Mouse (Mus musculus) kidney, embryonic 15.5 days (tissue): ENCODE measurements around the gene Cep97. TPM values are rescaled to one million over a fixed set of nuclear protein-coding genes. Genes with fewer than 3 reads are reported as not detected.

Experiments
- ATAC-seq: fragments of 200-750 bp; cut with Nextera tagmentation; replicated peaks from 2 replicates; pipeline ENCODE4 v1.8.0; 2017; ENCODE audit warnings: moderate TSS enrichment; ENCODE audit not compliant: low FRiP score
- H3K27ac ChIP-seq: fragments of 300-500 bp; sonication (generic); 2 replicates; pipeline ENCODE4 v1.5.1; 2015; ENCODE audit warnings: mild to moderate bottlenecking, inconsistent platforms
- H3K27me3 ChIP-seq: fragments of 300-500 bp; sonication (generic); 2 replicates; pipeline ENCODE4 v1.6.1; 2015; ENCODE audit warnings: inconsistent platforms
- H3K36me3 ChIP-seq: fragments of 300-500 bp; sonication (generic); 2 replicates; pipeline ENCODE4 v1.6.1; 2015; ENCODE audit warnings: inconsistent platforms
- H3K4me1 ChIP-seq: fragments of 300-500 bp; sonication (generic); 2 replicates; pipeline ENCODE4 v1.6.1; 2015; ENCODE audit warnings: inconsistent platforms
- H3K4me2 ChIP-seq: fragments of 300-500 bp; sonication (generic); 2 replicates; pipeline ENCODE4 v1.6.1; 2015; ENCODE audit warnings: moderate library complexity, mild to moderate bottlenecking, inconsistent platforms
- H3K4me3 ChIP-seq: fragments of 300-500 bp; sonication (generic); replicated peaks from 2 replicates; pipeline ENCODE4 v1.5.1; 2015; ENCODE audit warnings: mild to moderate bottlenecking, inconsistent platforms
- H3K9ac ChIP-seq: fragments of 300-500 bp; sonication (generic); 2 replicates; pipeline ENCODE4 v1.6.1; 2015; ENCODE audit warnings: mild to moderate bottlenecking, inconsistent platforms
- H3K9me3 ChIP-seq: fragments of 300-500 bp; sonication (generic); replicated peaks from 2 replicates; pipeline ENCODE4 v1.6.1; 2016; ENCODE audit warnings: inconsistent platforms
- WGBS: fragments of 180-500 bp; shearing (Covaris S2); methylation state at CpG from one replicate; pipeline ENCODE4 v1.1.7; 2015; ENCODE audit warnings: mixed read lengths; 5-methylcytosine and 5-hydroxymethylcytosine counted together
- polyA plus RNA-seq: library from polyadenylated mRNA; unstranded; fragments of >200 nt; fragmentation: Nextera tagmentation; extraction: Ambion mirVana; gene quantifications from 2 replicates; pipeline ENCODE4 v1.2.1, GENCODE M21; 2015

The Cep97 gene
- 13.0 and 13.7 TPM in 2 replicates for polyA plus RNA-seq

DNA sequence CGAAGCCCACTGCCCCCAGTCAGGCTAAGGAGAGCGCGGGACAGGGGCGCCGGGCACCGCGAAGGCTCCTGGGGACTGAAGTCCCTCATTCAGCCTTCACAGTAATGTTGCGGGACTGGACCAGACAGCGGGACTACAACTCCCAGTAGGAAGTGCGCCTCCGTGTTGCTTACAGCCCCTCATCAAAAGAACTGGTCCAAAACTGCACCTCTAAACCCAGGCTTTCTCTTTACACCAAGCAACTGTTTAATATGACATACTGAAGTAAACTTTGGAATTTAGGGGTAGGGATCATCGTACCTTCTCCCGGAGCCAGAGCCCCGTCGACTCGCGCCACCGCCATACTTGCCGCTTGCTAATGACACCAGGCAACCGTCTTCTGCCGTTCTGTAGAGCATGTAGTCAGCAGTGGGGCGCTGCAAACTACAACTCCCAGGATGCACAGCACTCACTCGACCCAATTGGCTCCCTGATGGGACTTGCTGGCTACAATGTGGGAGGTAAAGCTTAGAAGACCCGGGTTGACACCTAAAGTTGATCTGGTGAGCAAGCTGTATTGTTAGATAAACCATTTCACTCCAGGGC lies at the start of gene Cep97:
Cep97 (minus strand) TSS at position 403 of the 585 bp plus-strand sequence.
- Histone ChIP-seq H3K9ac (peak within 1 kb of the TSS; percentile 75), H3K4me1 (peaks cover 14% of the 10 kb centered on the region; the same call in 1 of the 2 replicates), H3K4me3 (peak within 1 kb of the TSS; percentile 80), H3K27ac (peak within 1 kb of the TSS; percentile 79), H3K9me3 (no peaks in the 10 kb centered on the region), H3K4me2 (peak within 1 kb of the TSS; percentile 90), H3K27me3 (no peaks in the 10 kb centered on the region), H3K36me3 (peaks cover 4% of the 10 kb centered on the region; the same call in 1 of the 2 replicates)
- WGBS: under 1% methylated on average over 24 of the region's 24 CpGs
- peak; percentile 99 for ATAC-seq

DNA sequence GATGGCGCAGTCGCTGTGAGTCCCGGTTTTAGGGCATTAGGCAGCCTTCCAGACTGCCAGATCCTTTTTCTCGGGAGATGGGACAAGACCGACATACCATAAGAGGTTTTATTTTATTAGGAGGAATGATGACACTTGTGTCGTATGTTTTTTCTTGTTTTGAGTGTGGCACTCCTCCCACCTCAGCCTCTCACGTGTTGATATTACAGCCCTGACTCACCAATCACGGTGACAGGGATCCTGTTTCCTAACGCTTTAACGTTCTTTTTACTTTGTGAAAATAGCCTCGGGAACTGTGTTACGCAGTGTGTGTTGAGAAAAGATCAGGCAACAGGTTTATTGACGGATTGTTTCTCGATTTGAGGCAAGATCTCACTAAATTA lies 40.2 kb upstream of the Cep97 start:
- Histone ChIP-seq H3K4me2 (peak overlapping the region; percentile 80), H3K4me3 (peak overlapping the region; percentile 100), H3K9ac (peak overlapping the region; percentile 99), H3K4me1 (peaks cover 30% of the 10 kb centered on the region), H3K27me3 (no peaks in the 10 kb centered on the region), H3K36me3 (peaks cover 35% of the 10 kb centered on the region), H3K9me3 (no peaks in the 10 kb centered on the region), H3K27ac (peak overlapping the region; percentile 84)
- WGBS: 3% methylated on average over 14 of the region's 14 CpGs
- peak; percentile 0; the same call in 1 of the 2 replicates for ATAC-seq

DNA sequence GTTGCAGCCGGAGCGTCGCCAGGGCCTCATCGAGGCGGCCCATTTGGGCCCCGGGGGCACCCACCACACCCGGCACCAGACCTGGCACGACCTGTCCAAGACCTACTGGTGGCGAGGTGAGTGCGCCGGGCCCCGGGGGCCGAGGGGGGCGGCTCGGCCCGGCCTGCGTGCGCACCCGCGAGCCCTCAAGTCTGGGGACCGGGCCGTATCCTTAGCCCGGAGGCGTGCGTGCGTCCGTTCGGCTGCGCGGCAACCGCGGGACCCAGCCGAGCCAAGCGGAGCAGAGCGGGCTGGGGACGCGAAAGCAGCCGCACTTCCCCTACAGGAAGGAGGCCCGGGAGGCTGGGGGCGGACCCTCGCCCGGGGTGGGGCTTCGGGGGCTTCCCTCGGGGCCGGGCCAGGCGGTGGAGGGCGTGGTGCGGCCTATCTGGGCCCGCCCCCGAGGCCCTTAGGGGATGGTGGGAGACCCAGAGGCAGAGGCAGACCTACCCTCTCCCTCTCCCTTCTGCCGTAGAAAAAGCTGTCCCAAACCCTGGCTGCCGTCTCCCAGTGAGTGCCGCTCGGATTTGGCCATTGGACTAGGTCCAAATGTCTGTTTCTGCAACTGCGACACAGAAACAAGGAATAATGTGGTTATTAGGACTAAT lies 39.7 kb upstream of the Cep97 start:
- peaks cover 35% of the 10 kb centered on the region for H3K4me1 ChIP-seq
- peak overlapping the region; percentile 80 for H3K4me2 ChIP-seq

DNA sequence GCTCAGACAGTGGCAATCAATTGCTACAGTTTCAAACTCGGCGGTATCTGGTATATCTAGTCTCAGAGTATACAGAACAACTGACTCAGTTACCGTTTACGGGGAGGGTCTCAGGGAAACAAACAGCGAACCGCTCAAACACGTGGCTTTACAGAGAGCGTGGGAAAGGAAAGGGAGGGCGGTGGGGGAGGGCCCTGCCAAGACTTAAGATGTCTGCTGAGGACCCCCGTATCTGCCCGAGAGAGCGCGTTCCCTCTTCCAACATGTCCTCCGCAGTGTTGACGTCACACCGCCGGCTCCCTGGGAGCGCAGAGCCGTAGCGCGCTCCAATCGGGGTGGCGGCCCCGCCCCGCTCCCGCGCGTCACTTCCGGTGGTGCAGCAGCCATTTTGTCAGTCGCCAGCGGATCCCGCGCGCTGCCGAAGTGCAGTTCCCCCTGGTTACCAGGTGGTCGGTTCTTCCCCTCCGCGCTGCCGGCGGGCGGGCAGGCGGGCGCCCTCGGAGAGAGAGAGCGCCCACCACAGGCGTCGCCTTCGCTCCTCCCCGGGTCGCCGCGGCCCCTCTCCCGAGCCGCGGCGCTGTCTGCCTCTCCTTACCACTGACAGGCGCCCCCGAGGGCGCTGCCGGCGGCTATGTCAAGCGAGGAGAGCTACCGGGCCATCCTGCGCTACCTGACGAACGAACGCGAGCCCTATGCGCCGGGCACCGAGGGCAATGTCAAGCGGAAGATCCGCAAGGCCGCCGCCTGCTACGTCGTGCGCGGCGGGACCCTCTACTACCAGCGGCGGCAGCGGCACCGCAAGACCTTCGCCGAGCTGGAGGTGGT lies 39.0 kb upstream of the Cep97 start, which contains the start of gene Zbtb11:
Zbtb11 (plus strand) TSS at position 453 of the 825 bp plus-strand sequence.
- Histone ChIP-seq H3K4me2 (peak within 1 kb of the TSS; percentile 80), H3K4me3 (peak within 1 kb of the TSS; percentile 100), H3K9me3 (no peaks in the 10 kb centered on the region), H3K27ac (peak within 1 kb of the TSS; percentile 84), H3K9ac (peak within 1 kb of the TSS; percentile 99), H3K36me3 (peaks cover 48% of the 10 kb centered on the region), H3K27me3 (no peaks in the 10 kb centered on the region), H3K4me1 (peaks cover 42% of the 10 kb centered on the region)
- peak; percentile 98 for ATAC-seq
- under 1% methylated on average over 77 of the region's 86 CpGs for WGBS

More for the DNA sequence above, 39.7 kb upstream of the Cep97 start:
- peak overlapping the region; percentile 84 for H3K27ac ChIP-seq
- peak overlapping the region; percentile 100 for H3K4me3 ChIP-seq
- ATAC-seq: peak; percentile 91
- WGBS: 2% methylated on average over 55 of the region's 55 CpGs
- peaks cover 40% of the 10 kb centered on the region for H3K36me3 ChIP-seq
- no peaks in the 10 kb centered on the region for H3K27me3 ChIP-seq
- peak overlapping the region; percentile 99 for H3K9ac ChIP-seq
- no peaks in the 10 kb centered on the region for H3K9me3 ChIP-seq

DNA sequence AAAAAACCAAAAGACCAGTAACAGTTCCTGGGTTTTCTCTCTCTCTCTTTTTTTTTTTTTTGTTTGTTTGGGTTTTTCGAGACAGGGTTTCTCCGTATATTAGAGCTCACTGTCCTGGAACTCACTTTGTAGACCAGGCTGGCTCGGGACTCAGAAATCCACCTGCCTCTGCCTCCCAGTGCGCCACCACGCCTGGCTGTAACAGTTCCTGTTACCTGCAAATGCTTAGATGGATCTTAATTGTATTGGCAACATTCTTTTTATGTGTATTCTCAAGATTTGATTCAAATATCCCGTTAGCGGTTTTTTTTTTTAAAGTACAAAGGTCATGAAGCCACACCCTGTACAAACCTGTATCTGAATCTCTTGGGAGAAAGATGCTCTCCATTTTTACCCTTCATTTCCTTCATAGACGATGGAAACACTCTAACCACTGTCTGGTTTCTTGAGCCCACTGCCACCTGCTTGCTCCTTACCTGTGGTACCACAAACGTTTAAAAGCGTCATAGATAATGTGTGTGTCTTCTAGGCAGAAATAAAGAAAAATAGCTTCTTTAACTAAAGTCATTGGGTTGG lies 38.1 kb upstream of the Cep97 start:
- WGBS: 54% methylated on average over 10 of the region's 10 CpGs
- H3K4me2 ChIP-seq: peak overlapping the region; percentile 80
- H3K9me3 ChIP-seq: no peaks in the 10 kb centered on the region
- H3K4me1 ChIP-seq: peaks cover 50% of the 10 kb centered on the region
- H3K36me3 ChIP-seq: peaks cover 46% of the 10 kb centered on the region
- ATAC-seq: no peak
- no peak overlapping the region for H3K9ac ChIP-seq
- peak overlapping the region; percentile 100 for H3K4me3 ChIP-seq
- no peaks in the 10 kb centered on the region for H3K27me3 ChIP-seq
- peak overlapping the region; percentile 84 for H3K27ac ChIP-seq

DNA sequence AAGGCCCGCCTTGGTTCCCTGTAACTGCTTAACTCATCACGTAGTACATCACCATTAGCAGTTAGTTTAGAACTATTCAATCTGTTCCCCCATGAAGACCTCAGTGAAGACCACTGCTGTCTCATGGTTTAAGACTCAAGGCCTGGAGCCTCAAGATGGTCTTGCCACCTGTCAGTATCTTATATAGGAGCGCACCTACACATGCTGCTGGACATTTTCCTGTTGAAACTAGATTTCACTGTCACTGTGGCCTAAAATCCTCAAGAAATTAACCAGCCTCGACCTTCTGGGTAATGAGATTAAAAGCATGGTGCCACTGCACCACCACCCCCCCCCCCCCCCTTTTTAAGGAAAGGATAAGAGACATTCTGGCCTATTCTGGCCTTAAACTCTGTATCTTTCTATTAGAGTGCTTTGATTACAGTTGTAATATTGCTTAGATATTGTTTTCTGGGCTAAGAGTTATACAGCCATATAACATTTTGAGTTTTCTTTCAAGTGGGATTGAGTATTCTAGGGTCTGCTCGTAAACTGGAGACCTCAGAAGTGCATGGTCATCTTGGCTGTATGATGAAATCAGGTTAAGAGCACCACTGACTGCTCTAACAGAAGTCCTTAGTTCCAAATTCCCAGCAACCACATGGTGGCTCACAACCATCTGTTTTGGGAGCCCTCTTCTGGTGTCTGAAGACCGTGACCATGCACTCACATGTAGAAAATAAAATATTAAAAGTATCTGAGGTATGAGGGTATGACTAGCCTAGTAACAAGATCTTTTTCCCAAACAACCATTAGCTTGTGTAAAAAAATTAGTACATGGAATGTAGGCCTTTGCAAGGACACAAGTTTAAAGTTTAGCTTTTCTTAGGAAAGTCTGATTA lies 37.3 kb upstream of the Cep97 start:
- no peak overlapping the region for H3K4me2 ChIP-seq
- no peak overlapping the region for H3K4me3 ChIP-seq
- no peak overlapping the region for H3K9ac ChIP-seq
- H3K4me1 ChIP-seq: peaks cover 54% of the 10 kb centered on the region
- no peaks in the 10 kb centered on the region for H3K9me3 ChIP-seq
- no peak for ATAC-seq
- H3K36me3 ChIP-seq: peaks cover 49% of the 10 kb centered on the region
- WGBS: 84% methylated on average over 6 of the region's 6 CpGs
- H3K27me3 ChIP-seq: no peaks in the 10 kb centered on the region
- no peak overlapping the region; the same call in 1 of the 2 replicates for H3K27ac ChIP-seq

DNA sequence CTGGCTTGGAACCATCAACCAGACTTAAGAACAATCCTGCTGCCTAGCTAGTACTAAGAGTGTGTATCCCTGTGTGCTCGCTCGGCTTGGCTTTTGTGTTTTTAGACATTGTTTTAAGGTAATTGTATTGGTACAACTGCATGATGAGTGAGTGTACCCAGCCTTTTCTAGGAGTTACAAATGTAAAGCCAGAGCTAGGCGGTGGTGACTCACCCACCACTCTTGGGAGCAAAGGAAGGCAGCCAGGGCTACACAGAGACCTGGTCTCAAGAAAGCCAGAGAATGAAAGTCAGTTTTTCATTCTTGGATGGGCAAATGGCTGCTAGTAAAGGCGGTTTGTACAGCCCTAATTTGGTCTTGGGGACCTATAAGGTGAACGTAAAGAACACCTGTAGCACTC lies 35.8 kb upstream of the Cep97 start:
- Histone ChIP-seq H3K4me3 (no peak overlapping the region), H3K27ac (no peak overlapping the region), H3K27me3 (no peaks in the 10 kb centered on the region), H3K9me3 (no peaks in the 10 kb centered on the region), H3K9ac (no peak overlapping the region), H3K36me3 (peaks cover 49% of the 10 kb centered on the region), H3K4me1 (peaks cover 52% of the 10 kb centered on the region), H3K4me2 (no peak overlapping the region)
- WGBS: 90% methylated on average over 5 of the region's 5 CpGs
- no peak for ATAC-seq

DNA sequence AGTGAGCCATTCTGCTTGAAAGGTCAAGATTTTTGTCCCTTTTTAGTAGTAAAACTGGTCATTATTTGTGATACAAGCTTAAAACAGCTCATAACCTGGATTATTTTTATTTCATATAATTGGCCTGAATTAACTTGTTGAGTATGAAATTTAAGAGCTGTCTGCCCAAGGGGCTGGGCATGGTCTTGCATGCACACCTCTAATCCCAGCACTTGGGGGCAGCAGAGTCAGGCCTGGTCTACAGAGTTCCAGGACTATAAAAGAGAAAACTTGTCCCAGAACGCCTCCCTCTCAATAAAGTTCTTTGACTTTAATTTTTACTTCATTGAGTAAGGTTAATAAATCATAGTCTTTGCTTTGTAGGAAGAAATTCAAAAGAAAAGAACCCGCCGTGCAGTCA lies 34.5 kb upstream of the Cep97 start:
- no peak overlapping the region for H3K27ac ChIP-seq
- no peak overlapping the region for H3K4me3 ChIP-seq
- H3K27me3 ChIP-seq: no peaks in the 10 kb centered on the region
- H3K9me3 ChIP-seq: no peaks in the 10 kb centered on the region
- peak overlapping the region; percentile 4; the same call in 1 of the 2 replicates for H3K4me2 ChIP-seq
- H3K36me3 ChIP-seq: peaks cover 49% of the 10 kb centered on the region
- 78% methylated on average over 3 of the region's 3 CpGs for WGBS
- no peak for ATAC-seq
- H3K9ac ChIP-seq: no peak overlapping the region
- H3K4me1 ChIP-seq: peaks cover 47% of the 10 kb centered on the region

DNA sequence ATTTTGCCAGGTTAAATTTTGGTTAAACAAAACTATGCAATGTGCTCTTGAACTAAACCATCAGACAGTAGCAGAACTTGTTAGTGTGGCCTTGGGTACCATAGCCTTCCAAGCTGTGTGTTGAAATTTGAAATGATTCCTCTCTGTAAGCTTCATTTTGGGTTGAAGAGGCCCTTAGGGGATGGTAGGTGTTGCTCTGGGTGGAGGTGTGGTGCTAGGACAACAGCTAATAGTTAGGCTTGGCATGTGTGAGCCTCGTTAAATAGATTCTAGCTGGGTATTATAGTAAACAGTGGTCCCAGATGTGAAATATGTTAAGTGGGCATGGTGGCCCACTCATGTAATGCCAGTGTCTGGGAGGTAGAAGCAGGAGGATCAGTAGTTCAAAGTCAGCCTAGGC lies 32.6 kb upstream of the Cep97 start:
- H3K4me2 ChIP-seq: peak overlapping the region; percentile 83
- ATAC-seq: no peak

DNA sequence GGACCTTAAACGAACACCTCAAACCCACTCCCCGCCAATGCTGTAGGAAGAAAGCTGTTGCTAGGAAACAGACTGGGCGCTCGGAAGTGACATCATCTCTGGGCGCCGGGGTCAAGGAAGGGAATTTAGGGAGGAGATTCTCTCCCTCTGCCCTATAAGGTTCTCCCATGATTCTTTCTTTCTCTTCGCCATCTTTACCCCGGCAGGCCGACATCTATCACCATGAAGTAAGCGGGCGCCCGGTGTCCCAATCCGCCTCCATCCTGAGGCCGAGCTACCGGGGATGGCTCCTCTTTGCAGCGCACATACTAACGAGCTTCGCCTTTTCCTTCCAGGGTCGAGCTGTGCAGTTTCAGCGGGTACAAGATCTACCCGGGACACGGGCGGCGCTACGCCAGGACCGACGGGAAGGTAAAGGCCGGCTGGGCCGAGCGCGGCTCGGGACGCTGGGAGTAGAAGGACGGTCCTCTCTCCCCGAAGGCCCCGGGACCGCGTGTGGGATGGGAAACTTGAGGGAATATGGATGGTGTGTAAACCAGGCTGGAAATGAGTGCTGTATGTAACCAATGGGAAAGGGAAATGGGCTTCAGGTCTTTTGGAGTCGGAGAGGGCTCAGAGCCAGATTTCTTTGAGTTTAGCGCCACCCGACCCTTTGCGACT lies 31.7 kb upstream of the Cep97 start, which contains the start of gene Rpl24:
Rpl24 (plus strand) TSS at position 64 of the 660 bp plus-strand sequence.
- H3K36me3 ChIP-seq: peaks cover 35% of the 10 kb centered on the region
- H3K9ac ChIP-seq: peak within 1 kb of the TSS; percentile 78
- H3K27ac ChIP-seq: peak within 1 kb of the TSS; percentile 89
- H3K4me1 ChIP-seq: peaks cover 31% of the 10 kb centered on the region
- no peaks in the 10 kb centered on the region for H3K27me3 ChIP-seq
- ATAC-seq: peak; percentile 93
- H3K4me3 ChIP-seq: peak within 1 kb of the TSS; percentile 78
- peak within 1 kb of the TSS; percentile 83 for H3K4me2 ChIP-seq
- WGBS: under 1% methylated on average over 42 of the region's 42 CpGs
- H3K9me3 ChIP-seq: no peaks in the 10 kb centered on the region

More for the DNA sequence above, 32.6 kb upstream of the Cep97 start:
- 25% methylated on average over 1 of the region's 1 CpGs for WGBS
- H3K27ac ChIP-seq: peak overlapping the region; percentile 89; the same call in 1 of the 2 replicates
- peaks cover 38% of the 10 kb centered on the region for H3K4me1 ChIP-seq
- H3K9me3 ChIP-seq: no peaks in the 10 kb centered on the region
- H3K27me3 ChIP-seq: no peaks in the 10 kb centered on the region
- H3K9ac ChIP-seq: peak overlapping the region; percentile 78
- H3K36me3 ChIP-seq: peaks cover 44% of the 10 kb centered on the region
- peak overlapping the region; percentile 78 for H3K4me3 ChIP-seq
